Mouse (Mus musculus): ENCODE results near the gene Gm9837. TPM values are rescaled to one million over a fixed set of nuclear protein-coding genes. Genes with fewer than 3 reads are reported as not detected.

The Gm9837 gene
- polyA plus RNA-seq, 1 experiment from 2014 or later = not detected

DNA sequence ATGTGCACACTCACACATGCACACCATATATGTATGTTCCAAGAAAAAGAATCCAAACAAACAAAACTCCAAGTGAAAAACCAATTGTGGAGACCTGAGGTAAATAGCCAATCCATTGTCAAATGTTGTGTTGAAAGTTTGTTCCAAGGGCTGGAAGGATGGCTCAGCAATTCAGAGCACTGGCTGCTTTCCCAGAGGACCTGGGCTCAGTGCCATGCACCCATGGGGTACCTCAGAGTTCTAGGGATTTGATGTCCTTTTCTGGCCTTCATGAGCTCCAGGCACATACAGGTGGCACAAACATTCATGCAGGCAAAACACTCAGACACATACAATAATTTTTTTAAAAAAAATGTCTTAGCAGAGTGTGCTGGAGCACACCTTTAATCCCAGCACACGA is 21.8 kb downstream of the Gm9837 start:
- Histone ChIP-seq H3K27ac (ENCODE audit: low read length) (no peak overlapping the region), H3K27me3 (replicated peaks; ENCODE audit: control insufficient read depth, insufficient read depth, low read length) (no peaks in the 10 kb centered on the region), H3K4me1 (ENCODE audit: control insufficient read depth, insufficient read depth, low read length) (peaks cover 14% of the 10 kb centered on the region), H3K4me3 (ENCODE audit: low read length) (no peak overlapping the region), H3K9me3 (ENCODE audit: control insufficient read depth, low read length) (no peaks in the 10 kb centered on the region), H3K4me2 (ENCODE audit: low read depth, low read length) (no peak overlapping the region), H3K36me3 (ENCODE audit: control insufficient read depth, insufficient read depth, low read length) (no peaks in the 10 kb centered on the region), H3K9ac (ENCODE audit: low read depth, low read length) (no peak overlapping the region)
- 75% methylated on average over 1 of the region's 1 CpGs for WGBS
- ATAC-seq = no peak

DNA sequence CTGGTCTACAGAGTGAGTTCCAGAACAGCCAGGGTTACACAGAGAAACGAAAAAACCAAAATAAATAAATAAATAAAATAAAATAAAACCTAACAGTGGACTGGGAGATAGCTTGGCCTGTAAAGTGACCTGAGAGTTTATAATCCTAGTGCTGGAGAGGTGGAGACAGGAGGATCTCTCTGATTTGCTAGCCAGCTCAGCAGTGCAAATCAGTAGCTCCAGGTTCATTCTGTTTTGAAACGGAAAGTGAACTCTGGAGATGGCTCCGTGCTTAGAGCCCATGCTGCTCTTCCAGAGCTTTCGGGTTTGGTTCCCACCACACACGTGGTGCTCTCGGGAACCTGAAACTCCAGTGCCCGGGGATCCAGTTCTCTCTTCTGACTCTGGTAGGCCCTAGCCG is 22.3 kb downstream of the Gm9837 start:
- 87% methylated on average over 8 of the region's 8 CpGs for whole genome bisulfite sequencing
- Histone ChIP-seq H3K27me3 (replicated peaks; ENCODE audit: control insufficient read depth, insufficient read depth, low read length) (no peaks in the 10 kb centered on the region), H3K9ac (ENCODE audit: low read depth, low read length) (no peak overlapping the region), H3K27ac (ENCODE audit: low read length) (no peak overlapping the region), H3K4me2 (ENCODE audit: low read depth, low read length) (no peak overlapping the region), H3K36me3 (ENCODE audit: control insufficient read depth, insufficient read depth, low read length) (no peaks in the 10 kb centered on the region), H3K9me3 (ENCODE audit: control insufficient read depth, low read length) (no peaks in the 10 kb centered on the region), H3K4me1 (ENCODE audit: control insufficient read depth, insufficient read depth, low read length) (peaks cover 14% of the 10 kb centered on the region), H3K4me3 (ENCODE audit: low read length) (no peak overlapping the region)
- ATAC-seq = no peak

DNA sequence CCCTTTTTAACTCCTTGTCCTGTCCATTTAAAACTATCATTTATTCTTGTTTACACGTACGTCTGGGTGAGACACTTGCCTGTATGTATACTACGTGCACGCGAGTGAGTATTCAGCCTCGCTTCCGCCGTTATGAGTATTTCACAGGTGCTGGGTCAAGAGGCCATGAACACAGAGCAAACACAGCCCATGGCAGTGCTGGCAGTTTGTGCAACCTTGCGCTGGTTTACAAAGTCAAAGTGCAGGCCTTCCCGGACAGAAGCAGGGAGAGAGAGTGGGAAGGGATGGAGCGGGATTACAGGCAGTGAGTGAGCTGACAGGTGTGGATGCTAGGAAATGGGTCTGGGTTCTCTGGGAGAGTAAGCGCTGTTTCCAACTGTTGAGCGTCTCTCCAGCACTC is 24.1 kb downstream of the Gm9837 start:
- 77% methylated on average over 13 of the region's 13 CpGs for WGBS
- H3K9me3 ChIP-seq (ENCODE audit: control insufficient read depth, low read length) = no peaks in the 10 kb centered on the region
- no peak overlapping the region for H3K4me3 ChIP-seq (ENCODE audit: low read length)
- ATAC-seq = no peak
- H3K36me3 ChIP-seq (ENCODE audit: control insufficient read depth, insufficient read depth, low read length) = no peaks in the 10 kb centered on the region
- H3K9ac ChIP-seq (ENCODE audit: low read depth, low read length) = no peak overlapping the region
- H3K4me1 ChIP-seq (ENCODE audit: control insufficient read depth, insufficient read depth, low read length) = peaks cover 17% of the 10 kb centered on the region
- no peaks in the 10 kb centered on the region for H3K27me3 ChIP-seq (replicated peaks; ENCODE audit: control insufficient read depth, insufficient read depth, low read length)
- H3K4me2 ChIP-seq (ENCODE audit: low read depth, low read length) = no peak overlapping the region
- H3K27ac ChIP-seq (ENCODE audit: low read length) = no peak overlapping the region

DNA sequence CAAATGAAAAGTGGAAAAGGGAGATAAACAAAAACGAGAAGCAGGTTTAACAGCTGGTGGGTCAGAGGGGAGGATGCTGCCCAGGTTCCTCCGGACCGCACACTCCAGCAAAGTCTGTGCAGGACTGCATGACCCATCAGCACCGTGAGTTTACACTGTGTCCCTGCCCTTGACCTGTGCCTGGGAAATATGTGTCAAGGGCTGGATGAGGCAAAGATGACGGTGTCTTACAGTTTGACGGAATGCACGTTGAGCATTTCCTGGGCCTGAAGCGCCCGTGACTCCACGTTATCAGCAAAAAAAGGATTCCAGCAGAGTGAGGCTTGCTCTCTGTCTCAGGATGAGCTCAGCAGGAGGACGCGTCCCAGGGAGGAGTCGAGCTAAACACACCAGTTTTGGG is 24.7 kb downstream of the Gm9837 start:
- WGBS = 65% methylated on average over 13 of the region's 13 CpGs
- Histone ChIP-seq H3K9ac (ENCODE audit: low read depth, low read length) (no peak overlapping the region), H3K9me3 (ENCODE audit: control insufficient read depth, low read length) (no peaks in the 10 kb centered on the region)

DNA sequence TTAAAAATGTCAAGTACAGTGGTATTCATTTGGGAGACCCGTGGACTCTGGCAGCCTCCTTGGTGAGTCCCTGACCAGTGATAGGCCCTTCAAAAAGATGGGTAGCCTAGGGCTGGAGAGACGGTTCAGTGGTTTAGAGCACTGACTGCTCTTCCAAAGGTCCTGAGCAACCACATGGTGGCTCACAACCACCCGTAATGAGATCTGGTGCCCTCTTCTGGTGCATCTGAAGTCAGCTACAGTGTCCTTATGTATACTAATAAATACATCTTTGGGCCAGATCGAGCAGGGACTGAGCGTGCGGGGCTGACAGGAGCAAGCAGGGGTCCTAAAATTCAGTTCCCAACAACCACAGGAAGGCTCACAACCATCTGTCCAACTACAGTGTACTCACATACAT is 26.4 kb downstream of the Gm9837 start:
- Histone ChIP-seq H3K4me3 (ENCODE audit: low read length) (no peak overlapping the region), H3K4me2 (ENCODE audit: low read depth, low read length) (no peak overlapping the region), H3K4me1 (ENCODE audit: control insufficient read depth, insufficient read depth, low read length) (0 out of 2 replicates have a peak, but pooled peaks cover 4% of the 10 kb centered on the region), H3K9ac (ENCODE audit: low read depth, low read length) (no peak overlapping the region), H3K36me3 (ENCODE audit: control insufficient read depth, insufficient read depth, low read length) (no peaks in the 10 kb centered on the region), H3K27ac (ENCODE audit: low read length) (no peak overlapping the region), H3K9me3 (ENCODE audit: control insufficient read depth, low read length) (no peaks in the 10 kb centered on the region), H3K27me3 (replicated peaks; ENCODE audit: control insufficient read depth, insufficient read depth, low read length) (no peaks in the 10 kb centered on the region)
- ATAC-seq = peak; percentile 45; the same call in 1 of the 2 replicates
- WGBS = 25% methylated on average over 6 of the region's 6 CpGs

More for the DNA sequence above, 24.7 kb downstream of the Gm9837 start:
- Histone ChIP-seq H3K27me3 (replicated peaks; ENCODE audit: control insufficient read depth, insufficient read depth, low read length) (no peaks in the 10 kb centered on the region), H3K4me1 (ENCODE audit: control insufficient read depth, insufficient read depth, low read length) (peaks cover 11% of the 10 kb centered on the region), H3K27ac (ENCODE audit: low read length) (no peak overlapping the region), H3K4me2 (ENCODE audit: low read depth, low read length) (no peak overlapping the region), H3K4me3 (ENCODE audit: low read length) (no peak overlapping the region), H3K36me3 (ENCODE audit: control insufficient read depth, insufficient read depth, low read length) (no peaks in the 10 kb centered on the region)
- ATAC-seq = no peak

DNA sequence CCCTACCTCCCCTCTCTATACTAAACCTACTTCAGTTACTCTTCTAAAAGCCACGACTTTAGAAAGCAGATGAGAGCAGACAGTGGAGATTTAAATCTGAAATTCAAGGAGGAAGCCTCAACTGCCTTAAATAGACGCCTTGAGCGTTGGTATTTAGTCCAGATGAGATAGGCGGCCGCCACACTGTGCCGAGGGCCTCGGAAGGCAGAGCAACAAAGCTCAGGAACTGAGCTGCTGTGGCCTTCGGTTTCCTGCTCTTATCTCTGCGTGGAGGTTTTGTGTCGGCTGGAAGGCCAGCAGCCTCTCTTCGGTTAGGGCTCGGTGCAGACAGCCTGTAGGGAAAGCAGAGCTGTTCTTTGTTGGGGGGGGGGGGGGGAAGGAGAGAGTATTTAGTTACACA is 28.4 kb downstream of the Gm9837 start:
- no peak overlapping the region for H3K4me2 ChIP-seq (ENCODE audit: low read depth, low read length)
- 38% methylated on average over 12 of the region's 12 CpGs for WGBS
- ATAC-seq = 0 out of 2 replicates have a peak, but pooled peaks have one; percentile 26

DNA sequence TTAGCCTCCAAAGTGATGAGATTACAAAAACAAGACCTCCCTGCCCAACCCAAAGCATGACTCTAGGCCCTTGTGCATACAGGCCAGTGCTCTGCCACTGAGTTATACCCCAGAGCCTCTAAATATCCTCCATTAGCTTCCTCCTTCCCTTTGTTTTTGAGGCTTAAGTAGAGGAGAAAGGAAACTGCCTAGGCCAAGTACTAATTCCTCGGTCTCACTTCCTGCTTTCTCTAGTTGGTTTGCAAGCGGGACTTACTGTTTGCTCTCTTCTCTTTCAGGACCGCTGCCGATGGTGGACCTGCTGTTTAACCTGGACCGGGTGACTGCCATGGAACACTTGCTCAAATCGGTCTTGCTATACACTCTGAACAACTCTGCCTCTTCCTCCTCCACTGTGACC is 33.9 kb downstream of the Gm9837 start:
- ATAC-seq = no peak
- no peak overlapping the region; the same call in 1 of the 2 replicates for H3K27ac ChIP-seq (ENCODE audit: low read length)
- peaks cover 2% of the 10 kb centered on the region; the same call in 1 of the 2 replicates for H3K4me1 ChIP-seq (ENCODE audit: control insufficient read depth, insufficient read depth, low read length)
- H3K9me3 ChIP-seq (ENCODE audit: control insufficient read depth, low read length) = no peaks in the 10 kb centered on the region
- no peaks in the 10 kb centered on the region for H3K27me3 ChIP-seq (replicated peaks; ENCODE audit: control insufficient read depth, insufficient read depth, low read length)
- no peaks in the 10 kb centered on the region for H3K36me3 ChIP-seq (ENCODE audit: control insufficient read depth, insufficient read depth, low read length)
- H3K4me2 ChIP-seq (ENCODE audit: low read depth, low read length) = no peak overlapping the region
- H3K9ac ChIP-seq (ENCODE audit: low read depth, low read length) = no peak overlapping the region
- no peak overlapping the region for H3K4me3 ChIP-seq (ENCODE audit: low read length)
- WGBS = 85% methylated on average over 6 of the region's 6 CpGs

More for the DNA sequence above, 28.4 kb downstream of the Gm9837 start:
- H3K9me3 ChIP-seq (ENCODE audit: control insufficient read depth, low read length) = no peaks in the 10 kb centered on the region
- peak overlapping the region; percentile 21; the same call in 1 of the 2 replicates for H3K9ac ChIP-seq (ENCODE audit: low read depth, low read length)
- H3K27ac ChIP-seq (ENCODE audit: low read length) = 0 out of 2 replicates have a peak overlapping the region, but pooled peaks have one; percentile 11
- H3K27me3 ChIP-seq (replicated peaks; ENCODE audit: control insufficient read depth, insufficient read depth, low read length) = no peaks in the 10 kb centered on the region
- no peaks in the 10 kb centered on the region for H3K36me3 ChIP-seq (ENCODE audit: control insufficient read depth, insufficient read depth, low read length)
- H3K4me3 ChIP-seq (ENCODE audit: low read length) = no peak overlapping the region
- 0 out of 2 replicates have a peak, but pooled peaks cover 4% of the 10 kb centered on the region for H3K4me1 ChIP-seq (ENCODE audit: control insufficient read depth, insufficient read depth, low read length)

DNA sequence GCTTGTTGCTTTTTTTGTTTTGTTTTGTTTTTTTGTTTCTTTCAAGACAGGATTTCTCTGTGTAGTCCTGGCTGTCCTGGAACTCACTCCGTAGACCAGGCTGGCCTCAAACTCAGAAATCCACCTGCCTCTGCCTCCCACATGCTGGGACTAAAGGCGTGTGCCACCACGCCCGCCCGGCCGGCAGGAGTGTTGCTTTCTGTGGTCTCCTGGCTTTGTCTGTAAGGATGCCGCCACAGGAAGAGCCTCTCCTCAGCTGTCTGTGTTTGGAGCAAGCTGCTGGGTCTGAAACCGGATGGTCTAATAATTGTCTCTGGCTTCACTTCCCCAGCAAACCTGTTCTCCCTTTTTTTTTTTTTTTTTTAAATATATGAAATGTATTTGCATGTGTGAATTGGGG is 34.8 kb downstream of the Gm9837 start:
- H3K9ac ChIP-seq (ENCODE audit: low read depth, low read length) = no peak overlapping the region
- H3K9me3 ChIP-seq (ENCODE audit: control insufficient read depth, low read length) = no peaks in the 10 kb centered on the region
- H3K4me2 ChIP-seq (ENCODE audit: low read depth, low read length) = no peak overlapping the region
- 83% methylated on average over 8 of the region's 8 CpGs for WGBS
- no peak overlapping the region for H3K27ac ChIP-seq (ENCODE audit: low read length)
- H3K4me1 ChIP-seq (ENCODE audit: control insufficient read depth, insufficient read depth, low read length) = peaks cover 3% of the 10 kb centered on the region; the same call in 1 of the 2 replicates
- ATAC-seq = no peak
- no peak overlapping the region for H3K4me3 ChIP-seq (ENCODE audit: low read length)
- no peaks in the 10 kb centered on the region for H3K36me3 ChIP-seq (ENCODE audit: control insufficient read depth, insufficient read depth, low read length)
- no peaks in the 10 kb centered on the region for H3K27me3 ChIP-seq (replicated peaks; ENCODE audit: control insufficient read depth, insufficient read depth, low read length)

DNA sequence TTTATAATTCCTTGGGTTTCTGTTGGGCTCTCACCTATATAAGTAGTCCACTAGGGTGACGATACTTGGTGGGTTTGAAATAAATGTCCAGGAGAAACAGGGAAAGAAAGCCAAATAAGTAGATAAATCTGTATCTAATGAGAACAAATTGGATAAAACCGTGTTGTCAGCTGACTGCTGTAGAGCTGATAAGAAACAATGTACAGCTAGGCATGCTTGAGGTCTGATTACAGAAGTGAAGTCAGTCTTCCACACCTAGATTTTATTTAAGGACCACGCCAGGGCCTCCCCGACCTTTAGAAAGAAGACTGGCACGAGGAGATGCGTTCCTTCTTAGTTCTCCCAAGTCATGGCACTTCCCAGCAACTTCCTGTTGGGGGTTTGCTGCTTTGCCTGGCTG is 37.2 kb downstream of the Gm9837 start:
- ATAC-seq = no peak
- no peak overlapping the region for H3K4me3 ChIP-seq (ENCODE audit: low read length)
- H3K27me3 ChIP-seq (replicated peaks; ENCODE audit: control insufficient read depth, insufficient read depth, low read length) = no peaks in the 10 kb centered on the region
- no peak overlapping the region for H3K4me2 ChIP-seq (ENCODE audit: low read depth, low read length)
- H3K27ac ChIP-seq (ENCODE audit: low read length) = no peak overlapping the region
- H3K9me3 ChIP-seq (ENCODE audit: control insufficient read depth, low read length) = no peaks in the 10 kb centered on the region
- H3K36me3 ChIP-seq (ENCODE audit: control insufficient read depth, insufficient read depth, low read length) = peaks cover 7% of the 10 kb centered on the region
- 53% methylated on average over 6 of the region's 6 CpGs for WGBS
- H3K4me1 ChIP-seq (ENCODE audit: control insufficient read depth, insufficient read depth, low read length) = peaks cover 3% of the 10 kb centered on the region; the same call in 1 of the 2 replicates
- no peak overlapping the region for H3K9ac ChIP-seq (ENCODE audit: low read depth, low read length)
